26 mouse cellular contexts compared by ENCODE assay signal in genomic region chr3:123354388-123354787, GRCm38 (mm10). TPM values are rescaled to one million over a fixed set of nuclear protein-coding genes. Genes with fewer than 3 reads are reported as not detected.
A peak's percentile ranks its signal among the peaks of the same experiment; 100 is the strongest.
DNase-seq lines count a peak whose midpoint lies in the region; ATAC-seq and TF ChIP-seq lines count a peak whose summit lies in the region.
"Had no signal": no experiment of that assay in that cellular context is flagged by ENCODE, and none has a peak within 500 bp of the region (broad histone marks: within the 10 kb centered on the region; RNA-seq: fewer than 3 reads in every experiment).

No protein-coding gene starts in this region.

- 89% methylated on average over 9 of the region's 9 CpGs for WGBS in liver, adult 2 months
- 76% methylated on average over 9 of the region's 9 CpGs for WGBS in heart, embryonic 11.5 days (ENCODE audit: insufficient replicate concordance)
- WGBS in heart, embryonic 16.5 days = 58% methylated on average over 9 of the region's 9 CpGs

- TF ChIP-seq POLR2A in liver, adult 2 months (IDR thresholded peaks at IDR 0.05; ENCODE audit: extremely low read depth, insufficient read depth, low read length) = no peak

- no peak for ATAC-seq in heart, embryonic 11.5 days (replicated peaks; ENCODE audit: insufficient number of reproducible peaks, low FRiP score, low TSS enrichment)
- ATAC-seq in heart, embryonic 16.5 days (replicated peaks; ENCODE audit: extremely low read depth, insufficient read depth, low FRiP score) = peak; percentile 69
- ATAC-seq: forebrain, embryonic 13.5 days; hindbrain, embryonic 16.5 days; intestine, embryonic 15.5 days; lung, postnatal 0 days had no signal

- no peaks in the 10 kb centered on the region; the same call in 1 of the 2 replicates for H3K79me2 ChIP-seq in liver, adult 2 months (ENCODE audit: control insufficient read depth, insufficient read depth, low read length)

- peak; percentile 37 for DNase-seq in liver, adult 2 months (ENCODE audit: extremely low read depth, low read depth, low spot score)
- no peak for DNase-seq in liver
- no peak for DNase-seq in neural tube, embryonic 10.5 days (ENCODE audit: extremely low spot score, low spot score)
- no peak for DNase-seq in layer of hippocampus, adult 2 months (ENCODE audit: low spot score in 2 of 2)
- DNase-seq in adrenal gland, adult 8-10 months = no peak
- DNase-seq: adrenal gland, adult 2 months; B cell, adult 2 months; cerebellum, adult 8-10 months; cerebellum, postnatal 36 days; kidney, postnatal 10 days; layer of hippocampus, adult 9-11 months; liver, embryonic 13.5 days; lung, adult 18-20 months; retina, postnatal 1 day; right cerebral cortex, postnatal 14 days; thymus, postnatal 4 days had no signal

- no peak overlapping the region for H3K27ac ChIP-seq in liver, adult 2 months (replicated peaks; ENCODE audit: insufficient read depth, low read depth, low read length)
- H3K27ac ChIP-seq in heart, embryonic 11.5 days (ENCODE audit: low read depth, low read length) = peak overlapping the region; percentile 18; the same call in 1 of the 2 replicates
- H3K27ac ChIP-seq in heart, embryonic 16.5 days (ENCODE audit: low read length) = peak overlapping the region; percentile 86
- no peak overlapping the region for H3K27ac ChIP-seq in layer of hippocampus, adult 2 months
- H3K27ac ChIP-seq: forebrain, embryonic 13.5 days; intestine, embryonic 15.5 days; limb, embryonic 13.5 days; liver, embryonic 13.5 days; macrophage; midbrain, embryonic 13.5 days; neural tube, embryonic 15.5 days had no signal

- H3K27me3 ChIP-seq in liver, adult 2 months (ENCODE audit: control insufficient read depth, insufficient read depth, low read length) = no peaks in the 10 kb centered on the region
- H3K27me3 ChIP-seq in heart, embryonic 11.5 days (ENCODE audit: control insufficient read depth, insufficient read depth, low read length) = no peaks in the 10 kb centered on the region
- no peaks in the 10 kb centered on the region for H3K27me3 ChIP-seq in heart, embryonic 16.5 days (ENCODE audit: control insufficient read depth, insufficient read depth, low read length)
- H3K27me3 ChIP-seq: forebrain, embryonic 13.5 days; intestine, embryonic 15.5 days; limb, embryonic 13.5 days; liver, embryonic 13.5 days; midbrain, embryonic 13.5 days; neural tube, embryonic 15.5 days had no signal

- no peak overlapping the region for H3K9ac ChIP-seq in liver, adult 2 months (ENCODE audit: low read depth, low read length)
- no peak overlapping the region for H3K9ac ChIP-seq in heart, embryonic 11.5 days (ENCODE audit: low read depth, low read length)
- peak overlapping the region; percentile 41; the same call in 1 of the 2 replicates for H3K9ac ChIP-seq in heart, embryonic 16.5 days (ENCODE audit: low read length)
- H3K9ac ChIP-seq: forebrain, embryonic 13.5 days; intestine, embryonic 15.5 days; limb, embryonic 13.5 days; liver, embryonic 13.5 days; midbrain, embryonic 13.5 days; neural tube, embryonic 15.5 days had no signal

- no peaks in the 10 kb centered on the region for H3K9me3 ChIP-seq in heart, embryonic 11.5 days (replicated peaks; ENCODE audit: control insufficient read depth, low read length)
- H3K9me3 ChIP-seq in heart, embryonic 16.5 days (replicated peaks; ENCODE audit: control insufficient read depth, low read length) = no peaks in the 10 kb centered on the region
- H3K9me3 ChIP-seq: forebrain, embryonic 13.5 days; intestine, embryonic 15.5 days; limb, embryonic 13.5 days; liver, embryonic 13.5 days; midbrain, embryonic 13.5 days; neural tube, embryonic 15.5 days had no signal

- H3K4me1 ChIP-seq in liver, adult 2 months (ENCODE audit: control insufficient read depth, insufficient read depth, low read length) = peaks cover 3% of the 10 kb centered on the region
- peaks cover 3% of the 10 kb centered on the region; the same call in 1 of the 2 replicates for H3K4me1 ChIP-seq in heart, embryonic 11.5 days (ENCODE audit: control insufficient read depth, insufficient read depth, low read length)
- peaks cover 26% of the 10 kb centered on the region for H3K4me1 ChIP-seq in heart, embryonic 16.5 days (ENCODE audit: control insufficient read depth, insufficient read depth, low read length)
- H3K4me1 ChIP-seq: forebrain, embryonic 13.5 days; intestine, embryonic 15.5 days; limb, embryonic 13.5 days; liver, embryonic 13.5 days; midbrain, embryonic 13.5 days; neural tube, embryonic 15.5 days had no signal

- H3K4me3 ChIP-seq in liver, adult 2 months (ENCODE audit: insufficient read depth, low read depth, low read length) = no peak overlapping the region
- H3K4me3 ChIP-seq in heart, embryonic 11.5 days (ENCODE audit: low read depth, low read length) = no peak overlapping the region
- H3K4me3 ChIP-seq in heart, embryonic 16.5 days (ENCODE audit: low read length) = no peak overlapping the region
- H3K4me3 ChIP-seq in layer of hippocampus, adult 2 months = no peak overlapping the region
- H3K4me3 ChIP-seq: forebrain, embryonic 13.5 days; intestine, embryonic 15.5 days; limb, embryonic 13.5 days; liver, embryonic 13.5 days; midbrain, embryonic 13.5 days; neural tube, embryonic 15.5 days had no signal

- H3K4me2 ChIP-seq in heart, embryonic 11.5 days = no peak overlapping the region
- no peak overlapping the region for H3K4me2 ChIP-seq in heart, embryonic 16.5 days (ENCODE audit: low read depth, low read length)
- H3K4me2 ChIP-seq: forebrain, embryonic 13.5 days; intestine, embryonic 15.5 days; limb, embryonic 13.5 days; liver, embryonic 13.5 days; midbrain, embryonic 13.5 days; neural tube, embryonic 15.5 days had no signal

- no peak for TF ChIP-seq CTCF in liver, adult 2 months (IDR thresholded peaks at IDR 0.05; ENCODE audit: low read depth, low read length)
- no peak for TF ChIP-seq CTCF in layer of hippocampus, adult 2 months (conservative IDR thresholded peaks at IDR 0.05)

- H3K36me3 ChIP-seq in liver, adult 2 months (ENCODE audit: control insufficient read depth, insufficient read depth, low read length) = peaks cover 78% of the 10 kb centered on the region
- H3K36me3 ChIP-seq in heart, embryonic 11.5 days (ENCODE audit: control insufficient read depth, insufficient read depth, low read length) = peaks cover 8% of the 10 kb centered on the region
- peaks cover 64% of the 10 kb centered on the region for H3K36me3 ChIP-seq in heart, embryonic 16.5 days (ENCODE audit: control insufficient read depth, insufficient read depth)
- H3K36me3 ChIP-seq: midbrain, embryonic 13.5 days; neural tube, embryonic 15.5 days had no signal

RNA-seq across cellular contexts. Expression of gene Mettl14, which starts 31.5 kb away (rescaled TPM):
- total RNA-seq in liver, adult 2 months (2014; rRNA removed) = 2.9 and 3.9 TPM in 2 replicates
- 1.9 and 2.9 TPM in 2 replicates for polyA plus RNA-seq in liver, adult 2 months (2012; rRNA removed)
- 17.9 and 22.4 TPM in 2 replicates for polyA plus RNA-seq in heart, embryonic 11.5 days (2014; fragmentation: Nextera tagmentation; extraction: Ambion mirVana)
- 19.8 and 23.5 TPM in 2 replicates for polyA plus RNA-seq in heart, embryonic 16.5 days (2015; fragmentation: Nextera tagmentation; extraction: Ambion mirVana)
- 10 to 100 TPM; 14.9 to 19.1 TPM for total RNA-seq in layer of hippocampus, adult 2 months (2021)
- total RNA-seq in adrenal gland, adult 8-10 months (2022) = 10 to 100 TPM; 20.0 to 23.3 (median 22.1) TPM

Comparison
In these comparisons a context has a peak if more than half of its experiments do, and no peak if none do; other contexts are left out.
1. H3K27ac ChIP-seq: peak in heart, embryonic 11.5 days (single experiment) and heart, embryonic 16.5 days (single experiment); none in liver, adult 2 months (single experiment) and layer of hippocampus, adult 2 months (single experiment).